Mouse (Mus musculus) urinary bladder, postnatal 25 days (tissue): ENCODE data around the gene Frk.
"Not testable (repeated sequence)": the region's sequence is repeated elsewhere in the genome, so short reads cannot be mapped to it uniquely, and the experiment has no call there.

Experiments used
- DNase-seq: peaks from one replicate; pipeline ENCODE4 v3.0.0; 2022; ENCODE audit warnings: low spot score

Frk gene

DNA sequence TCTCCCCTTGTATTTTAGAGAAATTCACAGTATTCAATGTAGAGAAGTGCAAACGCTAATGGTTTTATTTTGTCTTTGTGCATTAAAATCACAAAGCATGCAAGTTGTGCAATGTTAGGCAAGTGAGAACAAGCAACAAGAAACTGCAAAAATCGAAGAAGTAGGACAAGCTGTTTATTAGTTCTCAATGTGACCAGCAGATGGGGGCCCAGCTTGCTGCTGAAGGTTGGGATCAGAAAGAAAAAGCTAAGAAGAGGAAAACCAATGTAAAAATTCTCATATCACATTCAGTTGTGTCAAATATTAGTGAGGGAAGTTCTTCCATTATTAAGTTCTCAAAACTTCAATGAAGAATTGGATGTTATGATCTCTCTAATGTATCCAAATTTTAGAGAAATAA is 134.0 kb downstream of the Frk start:
- DNase-seq: peak; percentile 7

DNA sequence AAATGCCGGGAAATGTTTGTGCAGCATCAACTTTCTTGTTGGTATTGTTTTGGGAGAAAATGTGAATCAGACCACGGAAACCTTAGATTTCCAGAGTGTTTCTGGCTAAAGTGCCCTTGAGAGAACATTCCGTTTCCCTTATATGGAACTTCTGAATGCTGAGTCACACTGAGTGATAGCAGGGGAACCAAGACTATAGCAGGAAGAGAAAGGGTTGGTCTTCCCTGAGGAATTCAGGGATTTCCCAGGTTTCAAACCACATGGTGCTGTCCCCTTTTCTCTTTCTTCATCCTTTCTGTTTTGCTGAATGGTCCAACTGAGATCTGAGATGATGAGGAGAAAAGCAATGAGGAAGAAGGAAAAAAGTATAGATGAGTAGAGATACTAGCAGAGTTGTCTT is 135.3 kb downstream of the Frk start:
- DNase-seq: no peak

DNA sequence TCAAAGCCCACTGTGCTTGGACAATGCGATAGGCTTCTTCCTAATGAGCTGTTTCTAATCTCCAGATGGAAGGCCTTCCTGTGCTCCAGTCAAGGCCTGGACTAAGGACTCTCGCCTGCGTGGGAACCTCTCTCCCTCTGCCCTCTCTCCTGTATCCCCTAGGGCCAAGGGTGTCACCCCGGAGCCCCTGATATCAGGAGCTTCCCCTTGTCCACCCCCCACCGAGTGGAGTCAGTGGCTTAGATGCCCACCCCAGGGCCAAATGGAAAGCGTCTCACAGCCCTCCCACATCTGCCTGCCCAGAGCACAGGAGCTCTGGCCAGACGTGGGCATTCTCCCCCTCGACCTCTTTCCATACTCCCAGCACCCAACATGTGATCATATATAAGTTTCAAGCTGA is 137.3 kb downstream of the Frk start:
- not testable (repeated sequence) for DNase-seq

DNA sequence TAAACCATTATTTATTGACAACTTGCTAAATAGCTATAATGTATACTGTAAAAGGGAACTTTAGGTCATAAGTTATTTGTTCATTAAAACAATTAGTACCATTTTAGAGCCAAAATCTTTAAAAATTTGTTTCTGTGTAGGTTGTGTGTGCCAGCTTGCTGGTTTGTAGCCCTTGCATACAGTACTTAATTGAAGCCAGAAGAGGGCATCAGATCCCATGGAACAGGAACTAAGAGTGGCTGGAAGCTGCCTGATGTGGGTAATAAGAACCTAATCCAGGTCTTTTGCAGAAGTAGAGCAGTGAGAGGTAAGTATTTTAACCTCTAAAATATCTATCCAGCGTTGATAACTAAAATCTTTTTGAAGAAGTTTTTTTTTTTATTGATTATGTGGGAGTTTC is 155.0 kb downstream of the Frk start:
- DNase-seq: no peak
